Mouse (Mus musculus) liver, embryonic 11.5 days (tissue): ENCODE results near the gene Rab34. TPM values are rescaled to one million over a fixed set of nuclear protein-coding genes. Genes with fewer than 3 reads are reported as not detected.

Experiments used
- ATAC-seq: fragments of 200-750 bp; cut with Nextera tagmentation; replicated peaks from 2 replicates; pipeline ENCODE4 v1.8.0; 2017; ENCODE audit warnings: moderate number of reproducible peaks, mild to moderate bottlenecking, moderate TSS enrichment, moderate library complexity; ENCODE audit not compliant: low FRiP score
- DNase-seq: peaks from one replicate; pipeline ENCODE4 v3.0.0-alpha.2; 2017; ENCODE audit warnings: low spot score
- H3K27ac ChIP-seq: fragments of 300-500 bp; sonication (generic); 2 replicates; pipeline ENCODE4 v1.5.1; 2014; ENCODE audit warnings: mild to moderate bottlenecking, low read depth, low read length, control low read depth
- H3K27me3 ChIP-seq: fragments of 300-500 bp; sonication (generic); replicated peaks from 2 replicates; pipeline ENCODE4 v1.6.1; 2014; ENCODE audit warnings: low read length, mixed read lengths; ENCODE audit not compliant: control insufficient read depth, insufficient read depth
- H3K36me3 ChIP-seq: fragments of 300-500 bp; sonication (generic); 2 replicates; pipeline ENCODE4 v1.6.1; 2014; ENCODE audit warnings: mild to moderate bottlenecking, low read length, moderate library complexity, mixed read lengths; ENCODE audit not compliant: control insufficient read depth, insufficient read depth
- H3K4me1 ChIP-seq: fragments of 300-500 bp; sonication (generic); replicated peaks from 2 replicates; pipeline ENCODE4 v1.6.1; 2014; ENCODE audit warnings: low read length, mixed read lengths; ENCODE audit not compliant: control insufficient read depth, insufficient read depth
- H3K4me2 ChIP-seq: fragments of 300-500 bp; sonication (generic); 2 replicates; pipeline ENCODE4 v1.6.1; 2014; ENCODE audit warnings: mild to moderate bottlenecking, control low read depth, moderate library complexity
- H3K4me3 ChIP-seq: fragments of 300-500 bp; sonication (generic); 2 replicates; pipeline ENCODE4 v1.5.1; 2014; ENCODE audit warnings: low read depth, low read length, control low read depth
- H3K9ac ChIP-seq: fragments of 300-500 bp; sonication (generic); 2 replicates; pipeline ENCODE4 v1.6.1; 2014; ENCODE audit warnings: low read depth, low read length, control low read depth
- H3K9me3 ChIP-seq: fragments of 300-500 bp; sonication (generic); 2 replicates; pipeline ENCODE4 v1.6.1; 2016; ENCODE audit warnings: low read length, inconsistent platforms, mixed read lengths; ENCODE audit not compliant: control insufficient read depth
- WGBS: fragments of 180-500 bp; shearing (Covaris S2); extraction: QIAGEN DNeasy Blood & Tissue Kit; methylation state at CpG from one replicate; pipeline ENCODE4 v1.1.7; 2014; 5-methylcytosine and 5-hydroxymethylcytosine counted together
- polyA plus RNA-seq: library from polyadenylated mRNA; unstranded; fragments of >200 nt; fragmentation: Nextera tagmentation; extraction: Ambion mirVana; gene quantifications from 2 replicates; pipeline ENCODE4 v1.2.1, GENCODE M21; 2014

Gene Rab34
- polyA plus RNA-seq, 1 experiment from 2014 or later, result 42.6 TPM

DNA sequence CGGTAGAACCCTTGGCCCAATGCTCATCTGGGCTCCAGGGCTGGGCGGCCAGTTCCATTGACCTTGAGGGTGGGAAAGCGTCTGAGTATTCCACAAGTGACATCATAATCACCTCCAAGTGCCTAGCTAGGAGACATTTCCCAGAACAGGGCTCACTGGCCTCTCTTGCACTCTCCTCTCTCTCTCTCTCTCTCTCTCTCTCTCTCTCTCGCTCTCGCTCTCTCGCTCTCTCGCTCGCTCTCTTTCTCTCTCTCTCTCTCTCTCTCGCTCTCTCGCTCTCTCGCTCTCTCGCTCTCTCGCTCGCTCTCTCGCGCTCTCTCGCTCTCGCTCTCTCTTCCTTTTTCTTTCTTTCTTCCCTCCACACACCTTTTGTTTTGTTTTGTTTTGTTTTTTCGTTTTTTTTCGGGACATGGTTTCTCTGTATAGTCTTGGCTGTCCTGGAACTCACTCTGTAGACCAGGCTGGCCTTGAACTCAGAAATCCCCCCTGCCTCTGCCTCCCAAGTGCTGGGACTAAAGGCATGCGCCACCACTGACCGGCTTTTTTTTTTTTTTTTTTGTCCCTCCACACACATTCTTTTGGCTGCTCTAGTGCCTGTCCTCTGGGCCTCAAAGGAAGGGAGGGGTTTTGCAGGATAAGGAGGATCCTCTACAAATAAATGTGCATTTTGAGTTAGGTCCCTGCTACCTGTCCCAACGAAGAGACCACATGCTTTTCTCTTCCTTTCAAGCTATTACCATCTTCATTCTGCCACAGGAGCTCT, 7.1 kb downstream of the Rab34 start:
- Histone ChIP-seq H3K4me1 (peaks cover 9% of the 10 kb centered on the region), H3K9ac (peak overlapping the region; percentile 57), H3K27ac (no peak overlapping the region; the same call in 1 of the 2 replicates), H3K9me3 (no peaks in the 10 kb centered on the region), H3K4me3 (peak overlapping the region; percentile 63), H3K27me3 (peaks cover 10% of the 10 kb centered on the region), H3K36me3 (peaks cover 4% of the 10 kb centered on the region; the same call in 1 of the 2 replicates), H3K4me2 (peak overlapping the region; percentile 87)
- DNase-seq, result no peak
- no peak for ATAC-seq
- 59% methylated on average over 23 of the region's 23 CpGs for WGBS

DNA sequence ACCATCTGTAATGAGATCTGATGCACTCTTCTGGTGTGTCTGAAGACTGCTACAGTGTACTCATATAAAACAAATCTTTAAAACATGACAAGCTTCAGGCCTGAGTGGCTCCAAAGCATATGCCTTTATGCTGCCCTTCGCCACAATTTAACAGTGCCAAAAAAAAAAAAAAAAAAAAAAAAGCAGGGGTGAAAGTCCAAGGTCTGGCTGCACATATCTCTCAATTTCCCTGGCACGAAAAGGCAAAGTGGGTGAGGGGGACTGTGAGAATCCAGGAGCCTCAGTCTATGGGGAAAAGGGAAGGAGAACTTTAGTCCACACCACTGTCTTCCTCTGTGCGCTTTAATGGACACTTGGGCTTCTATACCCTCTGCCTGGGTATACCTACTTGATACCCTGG, 14.1 kb downstream of the Rab34 start:
- no peaks in the 10 kb centered on the region for H3K4me1 ChIP-seq
- DNase-seq (no peak), ATAC-seq (no peak)
- no peaks in the 10 kb centered on the region for H3K9me3 ChIP-seq
- WGBS, result 82% methylated on average over 3 of the region's 3 CpGs
- no peak overlapping the region for H3K27ac ChIP-seq
- no peak overlapping the region for H3K9ac ChIP-seq
- H3K27me3 ChIP-seq, result no peaks in the 10 kb centered on the region
- H3K4me3 ChIP-seq, result no peak overlapping the region
- no peak overlapping the region for H3K4me2 ChIP-seq
- peaks cover 23% of the 10 kb centered on the region for H3K36me3 ChIP-seq

GRCm38 (mm10) chr11:78204287-78204686, 16.1 kb downstream of the Rab34 start:
- Histone ChIP-seq H3K9me3 (no peaks in the 10 kb centered on the region), H3K4me1 (no peaks in the 10 kb centered on the region), H3K4me2 (no peak overlapping the region), H3K36me3 (peaks cover 41% of the 10 kb centered on the region), H3K9ac (no peak overlapping the region), H3K27ac (no peak overlapping the region), H3K27me3 (no peaks in the 10 kb centered on the region), H3K4me3 (no peak overlapping the region)
- 88% methylated on average over 6 of the region's 6 CpGs for WGBS
- no peak for ATAC-seq
- DNase-seq, result no peak

DNA sequence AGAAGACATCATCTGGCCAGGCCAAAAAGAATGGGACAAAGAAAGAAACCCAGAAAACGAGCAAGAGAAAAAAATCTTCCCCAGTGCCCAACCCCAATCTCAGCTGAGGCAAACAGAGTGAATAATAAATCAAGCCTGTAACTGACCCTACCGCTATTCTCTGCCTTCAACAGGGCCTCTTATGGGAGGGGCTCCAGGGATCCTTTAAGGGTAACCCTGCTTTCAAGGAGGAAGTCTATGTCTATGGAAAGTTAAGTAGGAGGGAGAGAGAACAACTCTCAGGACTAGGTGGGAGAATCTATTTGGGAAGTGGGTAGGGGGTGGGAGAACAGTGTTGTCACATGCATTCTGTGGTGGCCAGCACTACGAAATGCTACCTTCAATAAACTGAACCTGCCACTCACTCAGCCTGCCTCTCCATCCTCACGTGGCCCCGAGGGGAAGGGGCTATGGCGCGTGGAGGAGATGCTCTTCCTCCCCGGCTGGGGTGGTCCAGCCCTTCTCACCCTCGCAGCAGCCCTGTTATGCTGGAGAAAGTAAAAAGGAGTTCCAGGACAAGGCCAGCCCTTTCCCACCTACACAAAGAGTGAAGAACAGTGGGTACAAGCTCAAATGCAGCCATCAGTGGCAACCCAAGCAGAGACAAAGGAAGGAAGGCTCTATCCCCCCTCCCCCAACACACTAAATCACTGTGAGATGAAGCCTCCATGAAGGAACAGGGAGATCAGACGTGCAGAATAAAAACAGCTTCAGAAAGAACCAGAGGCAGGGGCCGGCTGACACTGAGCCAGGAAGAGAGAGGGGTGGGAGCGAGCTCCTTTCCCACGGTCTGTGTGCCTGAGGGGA, 17.4 kb downstream of the Rab34 start:
- H3K27me3 ChIP-seq, result no peaks in the 10 kb centered on the region
- H3K4me1 ChIP-seq, result no peaks in the 10 kb centered on the region
- 81% methylated on average over 13 of the region's 13 CpGs for WGBS
- H3K9ac ChIP-seq, result no peak overlapping the region
- peaks cover 50% of the 10 kb centered on the region for H3K36me3 ChIP-seq
- no peak for ATAC-seq
- DNase-seq, result no peak
- no peak overlapping the region for H3K27ac ChIP-seq
- H3K9me3 ChIP-seq, result no peaks in the 10 kb centered on the region
- no peak overlapping the region for H3K4me3 ChIP-seq
- no peak overlapping the region for H3K4me2 ChIP-seq

DNA sequence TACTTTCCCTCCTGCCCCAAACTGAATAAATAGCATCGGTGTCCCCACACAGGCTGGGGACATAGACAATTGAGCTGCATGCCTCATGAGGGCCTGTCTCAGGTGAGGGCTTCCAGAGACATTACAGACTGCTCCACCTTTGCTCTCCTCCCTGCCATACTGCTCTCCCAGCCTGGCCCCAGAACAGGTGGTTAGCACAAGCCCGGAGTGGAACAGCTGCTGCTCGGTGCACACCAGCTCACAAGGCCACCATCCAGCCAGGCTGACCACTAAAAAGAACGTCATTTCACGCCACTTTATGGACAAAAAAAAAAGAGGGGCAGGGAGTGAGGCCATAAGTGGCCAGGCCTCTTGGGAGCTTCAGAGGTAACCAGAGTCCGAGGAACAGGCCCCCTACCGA, 19.0 kb downstream of the Rab34 start:
- H3K4me2 ChIP-seq, result no peak overlapping the region
- 91% methylated on average over 7 of the region's 7 CpGs for WGBS
- no peak for DNase-seq

GRCm38 (mm10) chr11:78209886-78210285, 21.7 kb downstream of the Rab34 start:
- Histone ChIP-seq H3K4me2 (no peak overlapping the region), H3K4me1 (no peaks in the 10 kb centered on the region), H3K36me3 (peaks cover 75% of the 10 kb centered on the region), H3K4me3 (no peak overlapping the region), H3K27me3 (no peaks in the 10 kb centered on the region), H3K27ac (no peak overlapping the region), H3K9me3 (no peaks in the 10 kb centered on the region), H3K9ac (no peak overlapping the region)
- DNase-seq, result no peak
- WGBS, result 90% methylated on average over 5 of the region's 6 CpGs
- ATAC-seq, result no peak

More for the DNA sequence above, 19.0 kb downstream of the Rab34 start:
- Histone ChIP-seq H3K9me3 (no peaks in the 10 kb centered on the region), H3K27ac (no peak overlapping the region), H3K4me1 (no peaks in the 10 kb centered on the region), H3K36me3 (peaks cover 62% of the 10 kb centered on the region), H3K4me3 (no peak overlapping the region), H3K27me3 (no peaks in the 10 kb centered on the region), H3K9ac (no peak overlapping the region)
- ATAC-seq, result no peak

DNA sequence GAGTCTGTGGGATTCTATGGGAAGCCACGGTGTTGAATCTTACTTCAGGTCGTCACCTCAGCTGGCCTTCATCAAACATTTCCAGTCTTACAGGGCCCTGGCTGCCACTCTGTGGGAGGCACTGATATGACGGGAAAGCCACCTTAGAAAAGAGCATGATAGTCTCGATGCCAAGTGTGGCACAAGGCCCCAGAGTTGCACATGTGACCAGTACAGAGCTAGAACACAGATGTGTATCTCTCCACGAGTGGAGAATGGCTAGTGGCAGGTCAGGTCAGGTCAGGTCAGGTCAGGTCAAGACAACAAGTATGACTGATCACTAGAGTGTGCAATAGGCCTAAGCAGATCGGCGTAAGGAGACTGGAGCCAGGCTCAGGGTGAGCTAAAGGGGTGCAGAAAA, 22.4 kb downstream of the Rab34 start:
- Histone ChIP-seq H3K9ac (no peak overlapping the region), H3K36me3 (peaks cover 73% of the 10 kb centered on the region), H3K4me2 (no peak overlapping the region), H3K27ac (no peak overlapping the region), H3K27me3 (no peaks in the 10 kb centered on the region), H3K9me3 (no peaks in the 10 kb centered on the region), H3K4me3 (no peak overlapping the region), H3K4me1 (no peaks in the 10 kb centered on the region)
- ATAC-seq, result no peak
- no peak for DNase-seq
- WGBS, result 75% methylated on average over 7 of the region's 7 CpGs

GRCm38 (mm10) chr11:78211513-78211912, 23.3 kb downstream of the Rab34 start:
- Histone ChIP-seq H3K4me1 (no peaks in the 10 kb centered on the region), H3K36me3 (peaks cover 74% of the 10 kb centered on the region), H3K4me2 (no peak overlapping the region), H3K9ac (no peak overlapping the region), H3K27me3 (no peaks in the 10 kb centered on the region), H3K4me3 (no peak overlapping the region), H3K27ac (no peak overlapping the region), H3K9me3 (no peaks in the 10 kb centered on the region)
- ATAC-seq (no peak), DNase-seq (no peak)
- WGBS, result 89% methylated on average over 5 of the region's 5 CpGs
